Mouse (Mus musculus) thymus, postnatal 36 days (tissue): ENCODE data around the gene Zfp667.
A peak's percentile ranks its signal among the peaks of the same experiment; 100 is the strongest.

ENCODE experiments used
- DNase-seq, 2 experiments: peaks; one replicate each; pipeline ENCODE4 v3.0.0; 2022; ENCODE audit warnings: mixed read lengths in 2 of 2

Zfp667 gene

DNA sequence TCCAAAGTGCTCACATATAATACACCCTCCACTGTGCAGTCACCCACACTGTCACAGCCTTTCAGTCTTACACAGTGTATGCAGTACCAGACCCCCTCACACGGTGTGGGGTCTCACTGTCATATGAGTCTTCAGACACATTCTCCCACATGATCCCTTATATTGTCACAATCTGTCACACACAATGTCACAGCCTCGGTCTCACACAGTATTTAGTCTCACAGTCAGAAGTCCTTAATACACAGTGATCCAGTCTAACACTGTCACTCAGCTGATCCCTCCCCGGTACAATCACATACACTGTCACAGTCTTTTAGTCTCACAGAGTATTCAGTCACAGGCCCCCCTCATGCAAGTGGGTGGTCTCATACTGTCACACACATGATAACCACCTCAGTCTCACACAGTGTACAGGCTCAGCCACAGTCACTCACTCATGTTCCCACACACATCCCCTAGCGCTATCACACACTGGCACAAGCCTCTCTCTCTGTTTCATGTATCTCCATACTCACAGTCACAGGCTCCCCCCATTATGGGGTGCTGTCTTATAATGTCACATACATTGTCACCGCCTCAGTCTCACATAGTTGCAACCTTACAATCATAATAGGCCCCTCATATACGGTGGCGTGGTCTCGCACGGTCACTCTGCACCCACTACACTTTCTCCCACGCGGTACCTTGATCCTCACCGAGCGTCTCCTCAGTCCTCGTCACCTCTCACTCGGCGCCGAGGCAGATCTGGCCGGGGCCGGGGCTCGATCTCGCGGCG is 44.3 kb downstream of the Zfp667 start:
- no peak for DNase-seq

DNA sequence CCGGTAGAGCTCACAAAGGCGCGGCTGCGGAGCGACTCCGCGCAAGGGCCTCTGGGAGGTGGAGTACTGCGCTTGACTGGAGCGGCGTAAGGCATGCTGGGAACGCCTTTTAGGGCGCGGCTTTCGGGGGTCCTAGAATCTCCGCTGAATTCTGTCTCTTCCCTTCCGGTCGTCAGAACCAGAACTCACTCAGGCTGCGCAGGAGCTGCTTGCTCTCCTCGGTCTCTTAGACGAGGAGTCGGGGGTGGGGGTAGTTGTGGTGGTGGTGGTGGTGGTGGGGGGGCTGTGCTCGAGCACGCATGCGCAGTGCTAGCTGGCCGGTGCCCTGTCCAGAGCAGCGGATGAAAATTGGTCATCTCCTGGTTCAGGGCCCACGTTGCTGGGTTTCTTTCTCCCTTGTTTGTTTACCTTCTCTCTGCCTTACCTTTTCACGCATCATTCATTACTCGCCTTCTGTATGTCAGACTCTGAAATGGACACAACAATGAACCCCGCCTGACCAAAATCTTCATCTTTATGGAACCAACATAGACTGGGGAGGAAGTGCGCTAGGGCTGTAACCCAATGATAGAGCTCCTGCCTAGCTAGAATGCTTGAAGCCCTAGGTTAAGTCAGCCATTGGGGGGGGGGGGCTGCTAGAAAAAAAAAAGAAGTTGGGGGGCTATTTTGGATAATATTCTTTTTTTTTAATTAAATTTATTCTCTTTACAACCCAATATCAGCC is 45.0 kb downstream of the Zfp667 start, which contains the start of gene Zfp583:
TSS of gene Zfp583 (minus strand) at position 53 of the 724 bp plus-strand sequence.
- DNase-seq, result peak; percentile 82 to 87

- DNase-seq, result no peak
Observed at GRCm38 (mm10) chr7:6339865-6340264, 53.5 kb downstream of the Zfp667 start.

- peak; percentile 25 to 36 for DNase-seq
Observed at GRCm38 (mm10) chr7:6343501-6344071, 57.2 kb downstream of the Zfp667 start, which contains the start of gene Gm3854. Gene Gm3854 (plus strand): TSS chr7:6343759.

- no peak for DNase-seq
Observed at GRCm38 (mm10) chr7:6344124-6344523, 57.7 kb downstream of the Zfp667 start.
